Mouse (Mus musculus) cerebellum, adult (tissue): ENCODE results near the gene Blm.
A peak's percentile ranks its signal among the peaks of the same experiment; 100 is the strongest.

Experiments
- ATAC-seq: cut with Nextera tagmentation; 2 replicates; pipeline ENCODE4 v1.9.2; 2017; ENCODE audit warnings: mild to moderate bottlenecking, moderate library complexity, mixed read lengths; ENCODE audit not compliant: insufficient number of reproducible peaks, low FRiP score, low TSS enrichment

Blm gene

DNA sequence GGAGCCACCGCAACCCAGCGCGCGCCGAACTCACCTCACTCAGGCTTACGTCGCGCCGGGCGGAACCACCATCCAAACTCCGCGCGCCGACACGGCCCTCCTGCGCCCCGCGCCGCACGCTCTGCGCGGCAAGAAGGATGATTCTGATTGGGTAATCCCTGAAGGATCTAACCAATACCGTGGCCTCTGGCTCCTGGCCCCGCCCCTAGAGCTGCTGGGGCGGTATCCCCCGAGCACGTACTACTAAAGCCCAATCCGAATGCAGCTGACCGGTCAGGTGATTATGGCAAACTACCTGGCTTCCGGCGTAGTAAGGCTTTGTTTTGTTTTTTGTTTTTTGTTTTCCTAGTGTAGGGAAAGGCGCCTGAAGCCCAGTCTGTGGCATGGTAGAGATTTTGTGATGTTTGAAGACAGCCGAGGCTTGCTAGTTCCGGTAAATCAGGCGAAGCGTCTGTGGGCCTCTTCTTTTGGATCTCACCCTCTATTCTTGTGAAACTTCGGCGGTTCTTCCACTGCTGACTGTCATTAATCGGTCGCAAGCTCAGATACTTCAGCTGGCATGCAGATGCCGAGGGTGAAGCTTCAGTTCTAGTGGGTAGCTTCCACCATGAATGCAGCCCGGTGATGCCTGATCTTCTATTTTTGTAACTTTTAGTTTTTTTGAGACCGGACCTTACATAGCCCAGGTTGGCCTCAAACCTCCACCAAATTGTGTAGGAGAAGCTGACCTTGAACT, at the start of gene Blm:
TSS of gene Blm (minus strand) at position 111 of the 736 bp plus-strand sequence.
- ATAC-seq = peak; percentile 100

DNA sequence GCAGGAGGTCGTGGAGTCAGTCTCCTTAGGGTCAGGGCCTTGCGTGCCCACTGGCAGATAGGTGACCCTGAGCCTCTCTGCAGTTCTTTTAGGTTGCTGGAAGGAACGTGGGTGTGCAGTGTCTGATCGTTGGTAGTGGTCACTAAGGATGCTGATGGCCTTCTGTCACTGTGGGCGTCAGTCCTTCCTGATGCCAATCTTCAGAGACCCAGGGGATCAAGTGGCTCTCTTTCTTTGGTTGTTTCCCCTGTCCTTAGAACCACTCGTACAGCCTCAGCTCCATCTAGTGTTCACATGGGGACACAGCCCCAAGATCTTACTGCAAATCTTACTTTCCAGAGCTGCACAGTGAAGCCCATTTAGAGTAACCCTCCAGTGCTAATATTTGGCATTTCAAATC, 49.1 kb upstream of the Blm start:
- ATAC-seq = no peak

DNA sequence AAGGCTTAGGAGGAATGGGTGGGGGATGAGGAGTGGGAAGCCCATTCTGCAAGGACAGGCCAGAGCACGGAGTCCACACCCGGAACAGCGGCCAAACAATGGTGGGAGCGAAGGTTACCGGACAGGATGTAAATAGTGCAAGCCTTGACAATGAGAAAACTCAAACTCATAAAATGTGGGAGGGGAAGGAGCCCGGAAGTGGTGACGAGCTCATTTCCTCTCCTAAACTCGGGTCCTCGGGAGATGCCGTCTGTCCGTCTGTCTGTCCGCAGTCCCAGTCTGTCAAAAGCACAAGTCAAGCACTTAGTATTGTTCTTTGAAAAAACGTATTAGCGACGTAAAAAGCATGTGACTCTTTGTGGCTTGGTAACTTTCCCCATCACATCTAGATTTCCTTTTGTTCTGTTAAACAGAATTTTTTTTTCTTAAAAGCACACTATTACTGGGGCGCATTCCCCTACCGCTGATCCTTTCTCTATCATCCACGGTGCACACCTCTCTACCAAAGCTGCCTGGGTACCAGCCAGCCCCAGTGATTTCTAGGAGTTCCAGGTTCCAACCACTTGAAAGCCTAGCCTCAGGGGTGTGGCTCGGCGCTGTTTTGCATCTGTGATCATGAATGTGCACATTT, 48.0 kb upstream of the Blm start:
- no peak for ATAC-seq

DNA sequence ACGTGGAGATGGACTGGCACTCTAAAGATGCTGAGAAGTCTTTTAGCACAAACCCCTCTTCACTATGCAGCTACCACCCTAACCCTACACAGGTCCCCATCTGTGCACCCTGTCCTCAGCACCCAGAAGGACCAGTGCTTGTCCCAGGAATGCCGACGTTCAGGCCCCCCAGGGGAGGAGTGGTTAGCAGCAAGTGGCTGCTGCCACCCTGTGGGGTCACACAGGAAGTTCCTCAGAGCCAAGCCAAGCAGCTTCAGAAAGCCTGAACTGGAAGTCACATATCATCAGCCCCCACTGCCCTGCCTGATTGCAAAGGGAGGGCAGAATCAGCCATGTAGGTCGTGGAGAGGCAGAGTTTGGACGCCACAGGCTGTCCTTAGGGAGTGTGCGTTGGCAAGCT, 45.4 kb upstream of the Blm start:
- ATAC-seq = no peak

DNA sequence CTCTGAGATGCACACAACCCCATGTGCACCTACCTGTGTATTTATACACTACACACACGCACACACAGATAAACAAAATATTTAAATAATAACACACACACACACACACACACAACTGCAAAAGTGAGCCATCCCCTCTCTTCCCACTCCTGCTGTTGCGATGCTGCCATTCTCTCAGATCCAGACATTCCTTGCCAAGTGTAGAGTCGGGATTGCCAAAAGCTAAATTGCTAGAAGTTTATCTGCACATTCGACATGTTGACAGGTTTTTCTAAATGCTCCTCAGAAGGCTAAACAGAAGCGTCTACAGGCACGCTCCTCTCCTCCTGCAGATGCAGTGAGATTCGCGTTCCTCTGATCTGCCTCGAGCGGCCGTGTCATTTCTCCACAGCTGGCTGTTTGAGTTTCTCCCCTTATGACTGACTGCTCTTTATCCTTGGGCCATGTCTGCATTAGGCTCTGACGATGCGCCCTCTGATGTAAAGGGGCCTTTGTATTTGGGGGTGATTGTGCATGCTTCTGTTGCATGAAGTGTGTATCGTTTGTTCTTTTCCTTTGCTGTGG, 42.6 kb upstream of the Blm start:
- ATAC-seq = no peak

DNA sequence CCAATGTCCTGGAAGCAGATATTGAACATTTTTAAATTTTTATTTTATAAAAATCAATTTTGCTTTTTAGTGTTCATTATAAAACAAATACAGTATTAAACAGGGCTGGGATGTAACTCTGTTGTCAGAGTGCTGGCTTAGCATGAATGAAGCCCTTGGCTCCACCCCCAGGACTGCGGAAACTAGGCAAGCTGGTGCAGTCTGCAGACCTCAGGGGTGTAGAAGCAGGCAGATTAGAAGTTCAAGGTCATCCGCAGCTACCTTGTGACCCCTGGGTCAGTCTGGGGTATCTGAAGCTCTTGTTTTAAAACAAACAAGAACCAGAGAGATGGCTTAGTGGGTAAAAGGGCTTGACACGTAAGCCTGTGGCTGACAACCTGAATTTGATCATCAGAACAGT, 41.7 kb upstream of the Blm start:
- no peak for ATAC-seq

DNA sequence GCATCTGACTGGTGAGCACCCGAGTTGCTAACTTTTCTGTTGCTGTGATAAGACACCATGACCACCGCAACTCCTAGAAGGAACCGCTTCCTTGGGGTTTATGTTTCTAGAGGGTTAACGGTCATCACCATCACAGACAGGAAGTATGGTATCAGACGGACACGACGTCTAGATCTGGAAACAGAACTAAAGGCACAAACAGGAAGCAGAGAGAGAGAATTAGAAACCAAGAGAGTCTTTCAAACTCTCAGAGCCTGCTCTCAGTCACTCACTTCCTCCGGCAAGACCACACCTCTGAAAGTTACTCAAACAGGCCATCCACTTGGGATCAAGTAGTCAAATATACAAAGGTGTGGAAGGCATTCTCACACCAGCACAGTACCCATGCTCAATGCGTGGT, 40.8 kb upstream of the Blm start:
- no peak for ATAC-seq

DNA sequence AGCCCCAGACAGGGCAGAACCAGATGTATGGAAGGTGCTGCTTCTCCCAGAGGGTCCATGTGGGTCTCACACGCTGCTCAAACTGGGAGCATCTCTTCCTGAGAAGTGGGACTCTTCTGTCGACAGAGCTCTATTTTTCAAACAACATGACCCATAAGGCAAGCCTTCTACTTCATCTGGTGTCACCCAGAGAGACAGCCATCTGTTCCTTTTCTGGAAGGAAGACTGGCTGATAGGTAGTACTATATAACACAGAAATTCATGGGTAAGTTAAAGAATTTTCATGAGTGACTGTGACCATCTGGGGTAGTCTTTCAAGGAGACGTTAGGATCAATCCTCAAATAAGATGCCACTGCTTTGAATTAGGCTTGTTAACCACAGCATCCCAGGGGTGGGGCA, 38.2 kb upstream of the Blm start:
- peak; percentile 31; the same call in 1 of the 2 replicates for ATAC-seq

DNA sequence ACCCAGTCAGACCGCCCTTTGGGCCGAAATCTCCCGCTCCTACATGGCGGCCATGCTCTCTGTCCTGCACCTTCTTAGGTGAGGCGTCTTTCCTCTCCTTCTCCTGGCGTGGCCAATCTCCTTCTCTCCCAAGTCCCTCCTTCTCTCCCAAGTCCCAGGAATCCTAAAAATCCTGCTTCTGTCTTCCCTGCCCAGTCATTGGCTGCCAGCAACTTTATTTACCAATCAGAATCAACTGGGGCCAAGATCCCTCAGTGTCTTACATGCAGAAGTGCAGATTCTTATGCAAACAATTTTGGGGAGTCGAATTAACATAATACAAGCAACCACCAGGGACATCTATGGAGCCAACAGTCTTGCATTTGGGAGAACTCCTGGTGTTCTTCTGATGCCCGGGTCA, 33.1 kb upstream of the Blm start:
- ATAC-seq = no peak

DNA sequence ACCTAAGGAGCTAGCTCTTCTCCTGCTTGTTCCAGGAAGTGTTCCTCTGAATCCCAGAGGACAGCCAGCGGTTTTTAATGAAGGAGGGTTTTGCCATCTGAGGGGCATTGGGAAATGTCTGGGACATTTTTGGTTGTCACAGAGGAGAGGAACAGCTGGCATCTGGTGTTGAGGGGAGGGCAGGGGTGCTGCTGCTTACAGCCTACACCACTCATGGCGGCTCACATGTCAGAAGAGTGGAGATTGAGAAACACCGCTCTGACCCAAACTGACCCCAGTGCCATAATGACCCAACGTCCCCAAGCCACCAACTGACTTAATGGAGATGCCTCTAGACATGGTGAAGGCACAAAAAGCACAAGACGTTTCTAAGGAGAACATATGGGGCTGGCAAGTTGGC, 27.0 kb upstream of the Blm start:
- no peak for ATAC-seq

DNA sequence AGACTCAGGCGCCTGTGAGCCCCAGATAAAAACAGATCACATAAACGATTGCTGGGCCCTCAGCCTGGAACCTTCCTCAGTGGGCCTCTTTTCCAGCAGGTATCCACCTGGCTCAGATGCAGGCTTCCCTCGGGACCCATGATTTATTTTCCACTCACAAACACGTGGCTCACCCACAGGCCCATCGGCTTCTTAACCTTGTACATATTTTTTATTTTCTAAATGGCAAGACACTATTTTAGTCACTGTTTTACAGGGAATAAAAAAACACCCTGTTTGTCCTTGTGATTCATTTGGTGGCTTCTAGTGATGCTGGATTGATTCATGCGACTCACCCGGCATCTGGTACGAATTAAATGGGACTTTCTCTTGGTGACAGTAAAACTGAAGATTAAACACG, 26.4 kb upstream of the Blm start:
- no peak for ATAC-seq

DNA sequence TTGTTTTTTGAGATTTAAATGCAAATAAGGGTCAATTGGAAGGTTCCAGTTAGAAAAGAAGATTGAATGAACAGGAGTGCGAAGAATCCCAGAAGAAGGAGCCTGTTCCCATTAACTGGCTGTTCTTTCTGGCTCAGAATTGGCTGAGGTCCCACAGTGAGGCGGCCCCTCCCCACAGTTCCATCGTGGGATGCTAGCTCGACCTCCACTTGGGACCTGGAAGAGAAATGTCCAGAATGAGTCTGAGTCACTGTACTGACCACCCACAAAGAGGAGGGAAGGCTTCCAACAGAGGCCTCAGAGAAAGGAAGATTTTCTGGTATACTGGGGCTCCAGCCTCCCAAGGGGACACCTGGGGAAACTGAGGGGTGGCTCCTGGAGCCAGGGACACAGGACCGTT, 23.7 kb upstream of the Blm start:
- ATAC-seq = no peak

DNA sequence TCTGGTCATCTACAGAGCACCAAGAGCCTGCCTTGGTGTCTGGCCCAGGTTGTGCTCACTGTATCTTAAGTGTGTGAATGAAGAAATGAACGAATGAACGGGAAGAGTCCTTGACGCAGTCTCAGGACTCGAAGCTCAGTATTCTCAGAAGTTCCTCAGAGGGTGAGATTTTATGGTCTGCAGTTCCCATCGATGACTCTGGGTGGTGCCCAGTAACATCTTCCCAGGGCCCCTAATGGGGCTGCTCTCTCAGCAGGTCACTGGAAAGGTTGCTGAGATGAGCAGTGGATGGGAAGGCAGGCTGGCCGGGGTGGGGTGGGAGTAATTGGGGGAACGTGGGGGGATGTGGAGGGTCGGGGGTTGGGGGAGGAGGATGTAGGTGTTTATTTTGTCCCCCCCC, 23.2 kb upstream of the Blm start:
- ATAC-seq = no peak

DNA sequence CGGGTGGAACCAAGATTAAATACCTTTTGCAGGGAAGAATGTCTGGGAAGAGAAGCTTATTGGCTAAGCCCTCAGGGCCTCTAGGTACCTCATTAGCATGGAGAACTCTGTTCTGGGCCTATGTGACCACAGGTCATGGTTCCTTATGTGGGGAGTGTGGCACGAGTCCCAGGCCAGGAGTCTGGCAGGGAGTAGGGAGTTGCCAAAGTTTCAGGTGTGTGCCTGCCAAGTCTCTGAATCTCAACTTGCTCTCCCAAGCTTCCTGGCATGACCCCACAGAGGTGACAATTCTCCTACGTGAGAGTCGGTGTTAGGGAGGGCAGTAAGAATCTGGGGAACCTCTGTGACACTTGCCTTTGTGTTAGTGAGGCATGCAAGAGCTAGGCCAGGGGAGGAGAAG, 22.2 kb upstream of the Blm start:
- ATAC-seq = no peak

DNA sequence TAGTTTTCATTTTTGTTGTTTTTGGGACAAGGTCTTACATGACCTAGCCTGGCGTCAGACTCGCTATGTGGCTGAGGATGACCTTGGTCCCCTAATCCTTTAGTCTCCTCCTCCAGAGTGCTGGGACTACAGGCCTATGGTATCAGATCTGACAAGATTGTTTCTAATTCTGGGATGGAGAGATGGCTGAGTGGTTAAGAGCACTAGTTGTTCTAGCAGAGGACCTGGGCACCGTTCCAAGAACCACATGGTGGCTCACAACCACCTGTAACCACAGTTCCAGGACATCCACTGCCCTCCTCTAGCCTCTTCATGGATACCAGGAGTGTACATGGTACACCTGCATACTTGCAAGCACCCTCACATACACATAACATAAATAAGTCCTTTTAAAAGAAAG, 21.2 kb upstream of the Blm start:
- no peak for ATAC-seq

DNA sequence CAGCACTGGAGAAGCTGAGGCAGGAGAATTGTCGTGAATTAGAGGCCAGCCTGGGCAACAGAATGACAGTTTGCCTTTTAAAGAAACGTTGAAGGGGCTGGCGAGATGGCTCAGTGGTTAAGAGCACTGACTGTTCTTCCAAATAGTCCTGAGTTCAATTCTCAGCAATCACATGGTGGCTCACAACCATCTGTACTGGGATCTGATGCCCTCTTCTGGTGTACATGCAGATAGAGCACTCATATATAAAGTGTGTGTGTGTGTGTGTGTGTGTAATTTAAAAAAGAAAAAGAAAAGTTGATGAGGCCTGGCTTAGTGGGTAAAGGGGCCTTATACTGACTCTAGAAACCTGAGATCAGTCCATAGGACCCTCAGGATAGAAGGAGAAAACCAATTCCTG, 20.2 kb upstream of the Blm start:
- no peak for ATAC-seq

DNA sequence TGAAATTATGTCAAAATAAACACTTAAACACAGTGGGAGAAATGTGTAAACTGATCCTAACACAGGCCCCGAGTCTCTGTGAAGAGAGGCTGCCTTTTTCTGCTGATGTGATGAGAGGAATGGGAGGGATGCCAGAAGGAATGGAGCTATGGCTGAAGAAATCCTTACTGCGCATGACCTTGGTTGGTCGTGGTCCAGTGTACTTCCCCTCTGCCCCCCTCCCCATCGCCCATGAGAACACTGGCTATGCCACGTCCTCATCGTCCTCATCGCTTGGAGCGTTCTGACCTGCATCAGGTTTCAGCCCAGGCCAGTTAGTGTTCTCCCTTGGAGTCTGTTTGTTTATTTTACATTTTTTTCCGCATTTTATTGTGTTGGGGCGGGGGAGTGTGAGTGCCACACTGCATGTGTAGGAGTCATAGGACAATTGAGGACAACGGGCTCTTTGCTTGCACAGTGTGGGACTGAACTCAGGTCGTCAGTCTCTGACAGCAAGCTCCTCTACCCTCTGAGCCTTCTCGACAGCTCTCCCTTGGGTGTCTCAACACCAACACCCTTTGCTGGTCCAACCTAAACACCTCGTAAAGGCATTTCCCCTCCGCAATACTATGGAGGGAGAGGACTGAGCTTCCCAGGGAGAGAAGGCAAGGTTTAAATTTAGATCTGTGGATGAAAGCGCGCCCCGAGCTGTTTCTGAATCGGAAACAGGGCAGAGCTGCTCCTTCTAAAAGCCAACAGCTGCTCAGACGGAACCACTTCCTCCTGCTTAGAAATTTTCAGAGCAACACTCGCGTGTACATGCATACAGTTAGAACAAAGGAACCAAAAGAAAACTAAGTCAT, 19.5 kb upstream of the Blm start:
- no peak for ATAC-seq

DNA sequence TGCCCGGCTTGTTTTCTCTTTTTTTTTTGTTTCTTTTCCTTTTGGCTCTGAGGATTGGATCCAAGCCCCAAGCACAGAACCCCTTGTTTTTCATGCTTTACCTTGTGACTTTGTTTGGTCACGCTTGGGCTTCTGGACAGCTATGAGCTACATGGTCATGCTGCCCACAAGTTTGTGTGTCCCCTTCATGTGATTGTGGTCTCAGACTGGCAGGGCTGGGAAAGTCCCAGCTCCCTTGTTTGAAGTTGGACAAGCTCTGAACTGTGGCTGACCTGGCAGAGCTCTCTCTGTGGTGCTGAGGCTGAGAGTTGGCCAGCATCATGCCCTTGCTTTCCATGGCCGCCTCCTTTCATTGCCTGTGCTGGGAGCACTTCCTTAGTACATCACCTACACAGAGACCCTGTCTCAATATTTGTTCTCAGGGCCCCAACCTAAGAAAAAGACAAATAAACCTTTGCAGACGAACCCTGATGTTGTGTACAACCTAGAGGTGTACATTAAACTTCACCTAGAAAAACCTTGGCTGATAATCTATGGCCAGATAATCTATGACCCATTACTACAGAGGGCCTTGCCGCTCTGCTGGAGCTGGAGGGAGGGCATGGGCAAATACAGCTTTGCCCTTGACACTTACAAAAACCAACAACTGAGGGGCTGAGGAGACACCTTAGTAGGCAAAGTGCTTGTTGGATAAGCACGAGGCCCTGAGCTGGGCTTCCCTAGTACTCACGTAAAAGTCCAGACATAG, 13.8 kb upstream of the Blm start:
- ATAC-seq = no peak

DNA sequence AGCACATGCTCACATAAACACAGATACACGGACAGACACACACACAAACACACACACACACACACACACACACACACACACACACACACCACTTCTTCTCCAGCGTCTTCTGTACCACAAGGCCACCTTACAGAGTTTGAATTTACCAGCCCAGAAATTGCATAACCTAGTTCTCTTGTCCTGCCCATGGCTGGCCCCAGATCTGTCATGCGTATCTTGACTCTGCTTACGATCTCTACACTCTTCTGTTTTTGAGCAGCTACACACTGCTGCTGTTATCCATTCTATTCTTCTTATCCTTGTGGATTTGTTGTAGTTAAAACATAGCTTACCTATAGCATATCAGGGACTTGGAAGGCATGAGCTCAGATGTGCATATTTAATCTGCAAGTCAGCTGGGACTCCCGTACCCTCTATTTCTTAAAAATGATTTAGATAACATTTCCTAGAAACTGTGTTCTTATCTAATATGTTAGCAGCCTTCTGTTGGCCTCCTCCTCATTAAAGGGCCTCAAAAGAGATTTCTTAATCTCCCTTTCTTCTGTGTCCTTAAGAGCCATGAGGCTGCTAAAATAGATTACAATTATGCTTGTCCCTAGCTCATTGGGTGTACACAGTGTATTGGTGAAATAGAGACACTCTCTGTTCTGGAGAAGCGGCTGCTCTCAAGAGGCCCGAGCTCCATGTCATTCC, 7.4 kb upstream of the Blm start:
- no peak for ATAC-seq

DNA sequence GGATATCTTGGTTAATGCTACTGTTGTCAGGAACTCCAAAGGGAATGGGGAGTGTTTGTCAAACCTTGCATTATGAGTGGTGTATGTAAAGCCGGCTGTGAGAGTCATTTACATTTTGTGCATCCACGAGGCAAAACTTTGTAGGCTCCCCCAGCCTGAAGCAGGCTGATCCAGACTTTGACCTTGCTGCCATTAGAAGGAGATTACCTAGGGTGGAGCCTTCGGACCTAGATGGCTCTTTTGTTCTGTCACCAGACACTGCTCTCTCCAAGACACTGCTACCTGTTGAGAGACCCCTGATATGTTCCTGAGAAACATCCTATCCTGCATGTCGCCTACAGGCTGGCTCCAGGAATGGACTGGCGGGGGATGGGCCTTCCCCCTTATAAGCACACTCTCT, 4.7 kb upstream of the Blm start:
- ATAC-seq = no peak
